Mouse (Mus musculus) thymus, postnatal 0 days (tissue): Measurements from ENCODE around the gene Klrb1c. TPM values are rescaled to one million over a fixed set of nuclear protein-coding genes. Genes with fewer than 3 reads are reported as not detected.
"Not testable (repeated sequence)": the region's sequence is repeated elsewhere in the genome, so short reads cannot be mapped to it uniquely, and the experiment has no call there.

Experiments
- DNase-seq: peaks from one replicate; pipeline ENCODE4 v3.0.0-alpha.2; 2015; ENCODE audit warnings: low spot score
- polyA plus RNA-seq: library from polyadenylated mRNA; unstranded; fragments of >200 nt; fragmentation: Nextera tagmentation; extraction: Ambion mirVana; gene quantifications from 2 replicates; pipeline ENCODE4 v1.2.1, GENCODE M21; 2015

Klrb1c gene
- 1.5 and 1.6 TPM in 2 replicates for polyA plus RNA-seq

- DNase-seq: no peak
Measured at GRCm38 (mm10) chr6:128789115-128789514, at the start of gene Klrb1c. TSS of gene Klrb1c (minus strand) at chr6:128789215.

GRCm38 (mm10) chr6:128837454-128838341, 48.7 kb upstream of the Klrb1c start:
- DNase-seq: peak; percentile 20

DNA sequence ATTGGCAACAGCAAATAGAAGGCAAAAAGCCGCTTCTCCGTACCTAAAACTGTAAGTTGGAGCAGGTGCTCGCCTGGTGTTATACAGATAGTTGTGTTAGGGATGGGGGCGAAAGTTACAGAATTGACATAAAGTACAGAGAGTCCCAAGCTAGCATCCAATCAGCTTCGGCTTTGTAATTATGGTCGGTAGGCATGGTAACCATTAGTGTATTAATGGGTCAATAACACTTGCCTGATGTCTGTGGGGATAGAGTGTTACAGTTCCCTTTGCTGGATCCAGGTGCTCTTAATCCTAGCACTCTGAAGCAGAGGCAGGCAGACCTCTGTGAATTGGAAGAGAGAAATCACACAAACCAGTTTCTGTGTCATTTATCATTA, 47.9 kb upstream of the Klrb1c start:
- DNase-seq: peak; percentile 23

GRCm38 (mm10) chr6:128836191-128836954, 47.4 kb upstream of the Klrb1c start:
- peak; percentile 60 for DNase-seq

DNA sequence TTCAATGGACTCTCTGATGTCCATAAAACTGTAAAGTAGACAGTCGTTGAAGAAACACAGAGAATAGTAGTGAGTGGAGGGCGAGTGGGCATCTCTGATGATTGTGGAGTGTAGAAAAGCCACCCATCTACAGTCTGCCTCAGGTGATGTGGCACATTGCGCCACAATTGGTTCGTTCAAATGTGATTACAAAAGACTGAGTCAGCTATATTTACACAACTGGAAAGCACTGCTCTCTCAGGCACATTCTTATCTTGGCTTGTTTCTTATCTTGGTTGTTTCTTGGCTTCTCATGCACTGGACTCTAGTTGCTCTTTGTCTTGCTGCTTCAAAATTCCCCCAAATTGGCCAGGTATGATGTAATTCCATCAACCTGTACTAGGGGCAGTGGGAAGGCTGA, 46.6 kb upstream of the Klrb1c start:
- DNase-seq: peak; percentile 19

GRCm38 (mm10) chr6:128833046-128833445, 44.0 kb upstream of the Klrb1c start:
- DNase-seq: peak; percentile 47

- DNase-seq: no peak
Measured at GRCm38 (mm10) chr6:128829837-128830236, 40.8 kb upstream of the Klrb1c start.

- DNase-seq: no peak
Measured at GRCm38 (mm10) chr6:128826781-128827180, 37.8 kb upstream of the Klrb1c start.

DNA sequence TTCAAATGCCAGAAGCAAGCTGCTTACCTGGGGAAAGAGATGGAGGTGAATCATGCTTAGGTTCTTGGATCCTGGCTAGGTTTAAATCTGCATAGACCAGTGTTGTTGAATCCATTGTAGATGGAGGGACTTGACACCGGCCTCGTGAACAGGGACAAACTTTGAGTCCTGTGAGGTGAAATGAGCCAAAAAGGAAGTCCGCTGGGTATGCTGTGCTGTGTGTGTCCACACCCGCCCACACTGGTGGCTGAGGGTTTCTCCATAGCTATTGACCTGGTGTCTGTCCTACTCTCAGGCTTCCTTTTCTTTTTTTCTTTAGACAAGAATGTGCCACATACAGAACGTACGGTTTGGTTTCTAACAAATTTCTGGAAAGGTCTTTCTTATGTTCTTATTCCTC, 37.1 kb upstream of the Klrb1c start, which contains the start of the genes Gm44511 and Klrb1b:
Gm44511 (minus strand) TSS at position 184 of the 400 bp plus-strand sequence.
Klrb1b (minus strand) TSS at position 200 of the 400 bp plus-strand sequence.
- DNase-seq: no peak

- no peak for DNase-seq
Measured at GRCm38 (mm10) chr6:128818083-128818802, 29.2 kb upstream of the Klrb1c start.

- DNase-seq: peak; percentile 82
Measured at GRCm38 (mm10) chr6:128808532-128808931, 19.5 kb upstream of the Klrb1c start.

DNA sequence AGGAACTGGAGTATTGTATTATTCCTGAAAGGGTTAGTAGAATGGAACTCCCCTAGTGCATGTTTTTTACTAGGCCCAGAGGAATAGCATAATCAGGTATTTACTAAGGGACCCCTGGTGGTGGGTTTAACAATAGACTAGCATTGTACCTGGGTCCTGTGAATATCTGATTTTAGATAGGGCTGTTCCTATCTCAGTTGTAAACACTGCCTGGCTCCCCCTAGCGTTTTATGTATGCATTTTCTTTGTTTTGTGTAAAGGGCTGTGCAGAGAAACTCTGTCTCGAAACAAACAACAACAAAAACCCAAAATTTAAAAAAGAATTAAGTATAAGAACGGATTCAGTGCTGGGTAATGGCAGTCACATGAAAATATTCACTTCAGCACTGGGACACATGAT, 18.0 kb upstream of the Klrb1c start:
- peak; percentile 64 for DNase-seq

DNA sequence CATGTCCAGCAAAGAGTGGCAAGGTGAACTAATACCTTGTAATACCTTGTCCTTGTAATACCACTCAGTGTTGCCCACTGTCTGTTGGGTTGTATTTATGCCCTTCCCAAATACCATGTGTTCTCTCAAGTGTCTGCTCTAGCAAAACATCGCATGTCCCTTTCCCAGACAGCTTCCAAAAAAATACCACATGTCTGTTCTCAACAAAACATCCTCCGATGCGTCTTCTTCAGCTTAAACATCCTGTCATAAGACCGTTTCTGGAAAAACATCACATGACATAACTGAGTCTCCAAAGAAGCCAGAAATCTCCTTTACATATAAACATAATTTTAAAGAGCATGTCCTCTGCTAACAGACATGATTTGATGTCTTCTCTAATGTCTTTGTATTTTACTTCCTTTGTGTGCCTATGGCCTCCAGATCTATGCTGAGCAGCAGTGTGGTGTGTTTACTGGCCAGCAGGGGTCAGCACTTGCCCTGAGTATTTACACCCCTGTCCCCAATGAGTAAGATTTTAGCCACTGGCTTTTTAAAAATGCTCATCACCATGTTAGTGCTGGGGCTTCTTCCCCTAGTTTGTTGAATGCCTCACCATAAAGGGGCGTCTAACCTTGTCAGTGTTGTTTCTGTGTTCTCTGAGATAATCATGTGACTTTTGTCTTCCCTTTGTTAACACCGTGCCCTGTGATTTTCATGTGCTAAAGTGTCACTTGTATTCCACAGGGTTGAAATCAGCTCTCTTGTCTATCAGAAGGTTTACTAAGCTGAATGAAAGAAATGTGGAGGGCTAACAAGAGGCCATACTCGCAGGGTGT, 16.0 kb upstream of the Klrb1c start:
- DNase-seq: peak; percentile 80

DNA sequence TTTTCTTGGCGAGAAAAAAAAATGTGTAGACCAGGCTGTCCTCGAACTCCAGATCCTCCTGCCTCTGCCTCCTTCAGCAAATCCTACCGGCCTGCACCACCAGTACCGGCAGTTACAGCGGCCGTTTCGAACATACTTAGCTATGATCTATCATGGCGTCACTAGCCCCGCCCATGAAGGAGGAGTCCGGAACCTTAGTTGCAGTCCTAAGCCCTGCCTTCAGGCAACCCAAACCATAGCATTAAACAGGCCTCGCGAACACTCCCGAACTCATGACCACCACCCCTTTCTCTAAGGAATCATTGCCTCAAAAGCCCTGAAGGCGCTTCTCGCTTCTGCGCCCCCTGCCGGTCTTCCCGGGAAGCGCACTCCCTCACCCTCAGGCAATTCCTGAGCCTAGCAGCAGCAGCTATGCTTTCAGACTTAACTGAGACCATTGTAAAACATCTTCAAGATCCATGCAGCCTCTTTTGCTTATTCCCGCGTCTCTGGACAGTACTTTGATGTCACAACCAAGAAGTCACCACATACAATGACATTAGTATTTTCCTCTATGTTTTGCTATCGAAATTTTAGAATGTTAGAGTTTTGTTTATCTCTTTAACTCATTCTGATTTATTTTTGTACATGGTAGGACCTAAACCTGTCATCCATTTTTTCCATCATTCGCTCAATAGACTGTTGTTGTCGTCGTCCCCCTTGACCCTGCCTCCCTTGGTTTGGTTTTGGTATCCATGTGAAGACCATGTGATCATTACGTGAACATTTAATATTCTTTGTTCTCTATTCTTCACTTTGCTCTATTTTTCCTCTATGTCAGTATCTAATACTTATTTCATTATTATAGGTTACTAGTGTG, 14.2 kb upstream of the Klrb1c start:
- peak; percentile 99 for DNase-seq

- DNase-seq: no peak
Measured at GRCm38 (mm10) chr6:128802557-128802956, 13.5 kb upstream of the Klrb1c start.

DNA sequence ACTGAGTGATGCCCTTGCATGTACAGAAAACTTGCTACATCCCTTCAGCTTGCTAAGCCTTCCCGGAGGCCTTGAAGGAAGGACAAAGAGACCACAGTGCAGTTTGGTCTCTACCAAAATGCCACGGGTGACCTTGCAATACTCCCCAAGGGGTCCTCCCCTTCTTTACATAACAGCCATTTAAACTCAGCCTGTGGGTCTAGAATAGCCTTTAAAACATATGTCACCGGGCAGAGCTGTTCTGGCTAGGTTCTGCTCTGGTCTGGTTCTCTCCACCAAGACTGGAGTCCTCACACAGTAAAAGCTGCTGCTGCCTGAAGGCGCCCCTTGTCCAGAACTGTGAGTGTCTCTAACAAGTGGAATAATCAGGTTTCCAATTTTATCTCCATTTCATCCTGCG, 11.7 kb upstream of the Klrb1c start:
- DNase-seq: not testable (repeated sequence)

DNA sequence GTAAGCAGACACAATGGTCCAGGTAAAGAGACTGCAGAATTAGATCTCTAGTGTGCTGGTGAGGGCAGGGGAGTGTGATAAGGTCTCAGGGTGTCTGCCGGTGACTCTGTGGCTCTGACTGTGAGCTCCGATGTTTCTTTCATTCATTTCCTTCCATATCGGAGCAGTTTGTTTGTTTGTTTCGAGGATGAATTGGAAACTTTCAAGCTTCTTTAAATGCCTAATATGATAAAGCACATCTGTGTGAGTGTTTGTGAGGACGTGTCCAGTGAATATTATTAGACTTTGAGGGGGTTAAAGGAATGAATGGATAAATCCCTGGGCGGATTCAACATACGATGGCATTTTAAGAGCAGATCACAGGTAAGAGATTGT, 10.9 kb upstream of the Klrb1c start:
- DNase-seq: peak; percentile 15

DNA sequence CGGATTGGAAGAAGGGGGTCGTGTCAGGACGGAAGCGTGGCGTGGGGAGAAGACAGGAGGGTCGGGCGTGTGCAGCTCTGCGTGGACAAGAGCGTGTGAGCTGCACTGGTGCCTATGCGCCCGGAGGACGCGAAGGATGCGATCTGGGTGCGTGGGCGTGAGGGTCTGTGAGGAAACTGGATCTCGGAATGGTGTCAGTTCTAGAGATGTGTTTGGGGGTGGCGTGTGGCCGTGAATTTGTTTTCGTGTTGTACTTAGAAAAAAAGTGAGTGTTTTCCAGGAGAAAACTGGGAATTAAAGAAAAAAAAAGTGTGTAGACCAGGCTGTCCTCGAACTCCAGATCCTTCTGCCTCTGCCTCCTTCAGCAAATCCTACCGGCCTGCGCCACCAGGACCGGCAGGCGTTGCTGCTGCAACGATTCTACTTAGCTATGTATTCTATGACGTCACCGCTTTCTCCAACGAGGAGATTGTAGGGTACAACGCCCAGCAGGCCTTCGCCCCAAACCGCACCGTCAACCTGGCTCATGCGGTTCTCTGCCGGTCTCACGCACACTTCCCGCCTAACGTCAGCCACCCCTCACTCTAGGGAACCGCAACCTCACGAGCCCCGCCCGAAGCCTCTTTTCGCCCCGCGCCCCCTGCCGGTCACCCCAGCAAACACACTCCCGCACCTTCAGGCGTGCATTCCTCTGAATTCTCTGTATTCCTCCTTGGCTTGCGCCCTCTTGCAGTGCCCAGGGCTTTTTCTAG, 10.3 kb upstream of the Klrb1c start:
- DNase-seq: peak; percentile 93

GRCm38 (mm10) chr6:128798772-128799143, 9.7 kb upstream of the Klrb1c start:
- DNase-seq: peak; percentile 78
